Mouse (Mus musculus) T-cell, adult 2 months (primary cell): ENCODE results near the gene Cenpk.
"Not testable (repeated sequence)": the region's sequence is repeated elsewhere in the genome, so short reads cannot be mapped to it uniquely, and the experiment has no call there.

Source experiments
- DNase-seq: peaks from one replicate; pipeline ENCODE4 v3.0.0; 2022; ENCODE audit warnings: low spot score

The Cenpk gene

GRCm38 (mm10) chr13:104228384-104229066, at the start of gene Cenpk, which contains the start of gene Ppwd1:
Gene Cenpk (plus strand): TSS chr13:104228611.
Gene Ppwd1 (minus strand): TSS chr13:104228843.
- DNase-seq, result peak; percentile 97

DNA sequence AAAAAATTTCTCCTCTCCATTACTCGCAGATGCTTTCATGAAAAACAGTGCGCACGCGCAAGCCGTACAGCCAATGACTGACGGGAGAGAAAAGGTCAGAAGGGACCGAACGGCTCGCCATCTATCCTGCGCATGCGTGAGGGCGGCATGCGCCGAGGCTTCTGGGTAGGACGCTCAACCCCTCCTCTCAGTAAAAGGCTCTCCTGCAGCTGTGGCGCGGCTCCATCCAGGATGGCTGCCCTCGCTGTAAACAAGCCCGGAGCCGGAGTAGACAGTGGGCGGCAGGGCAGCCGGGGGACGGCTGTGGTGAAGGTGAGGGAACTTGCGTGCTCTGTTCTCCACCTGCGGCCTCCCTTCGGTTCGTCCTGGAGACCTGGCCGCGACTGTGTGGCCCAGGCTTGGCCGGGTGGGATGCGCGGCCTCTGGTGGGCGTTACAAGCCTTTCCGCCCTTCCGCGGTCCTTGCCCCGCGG, 49.7 kb upstream of the Cenpk start, which contains the start of gene Trim23:
Trim23 (plus strand) TSS at position 148 of the 472 bp plus-strand sequence.
- peak; percentile 97 for DNase-seq

DNA sequence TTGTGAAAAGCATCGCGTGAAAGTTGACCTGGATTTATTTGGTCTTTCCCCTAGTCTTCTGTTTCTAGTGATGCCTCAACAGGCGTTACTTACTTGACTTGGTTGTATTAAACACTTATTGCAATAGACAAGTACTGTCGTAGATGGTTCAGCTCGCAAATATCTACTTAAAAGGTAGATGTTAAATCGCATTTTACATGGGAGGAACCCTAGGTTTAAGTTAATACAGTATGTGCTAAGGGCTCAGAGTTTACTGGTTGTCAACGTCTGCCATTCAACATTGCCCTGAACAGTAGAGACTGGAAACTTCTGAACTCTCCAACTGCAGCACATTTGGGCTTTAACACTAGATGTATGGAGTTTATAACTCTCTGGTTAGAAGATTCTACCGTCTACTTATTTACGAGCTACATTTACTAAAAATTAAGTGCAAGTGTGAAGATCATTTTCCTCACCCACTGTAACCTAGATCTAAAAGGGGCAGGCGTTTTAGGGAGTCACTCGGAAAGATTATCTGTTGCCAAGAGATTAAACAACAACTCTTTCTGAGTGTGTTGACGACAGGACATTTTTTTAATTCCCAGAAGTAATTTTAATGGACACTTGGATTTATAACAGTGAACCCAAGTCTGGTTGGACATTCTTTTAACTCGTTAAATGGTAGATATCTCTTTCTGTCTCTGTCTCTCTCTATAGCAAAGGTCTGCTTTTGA, 49.1 kb upstream of the Cenpk start:
- DNase-seq, result no peak

- DNase-seq, result no peak
Observed at GRCm38 (mm10) chr13:104187357-104187756, 41.1 kb upstream of the Cenpk start.

GRCm38 (mm10) chr13:104195891-104196290, 32.5 kb upstream of the Cenpk start:
- not testable (repeated sequence) for DNase-seq

GRCm38 (mm10) chr13:104204313-104204712, 24.1 kb upstream of the Cenpk start:
- DNase-seq, result no peak

- no peak for DNase-seq
Observed at GRCm38 (mm10) chr13:104227478-104227877, 933 bp upstream of the Cenpk start.

- no peak for DNase-seq
Observed at GRCm38 (mm10) chr13:104229181-104229580, 770 bp downstream of the Cenpk start.

GRCm38 (mm10) chr13:104258997-104259396, 30.6 kb downstream of the Cenpk start:
- no peak for DNase-seq

DNA sequence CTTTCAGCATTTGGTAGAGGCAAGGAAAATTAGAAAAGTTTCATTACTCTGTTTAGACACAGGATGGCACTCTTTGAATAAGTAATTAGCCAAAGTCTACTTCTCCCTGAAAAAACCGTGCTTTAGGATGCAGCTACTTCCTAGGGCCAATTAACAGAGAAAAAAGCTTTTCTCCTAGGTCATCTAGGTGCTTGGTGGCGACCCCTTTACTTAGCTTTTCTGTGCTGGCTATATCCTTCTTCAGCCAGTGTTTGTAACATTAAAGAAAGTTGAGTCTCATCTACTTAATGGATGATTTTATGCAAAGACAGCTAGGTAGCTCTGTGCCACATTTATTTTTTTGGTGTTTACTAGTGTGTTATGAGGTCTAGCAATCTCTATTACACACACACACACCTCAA, 56.6 kb downstream of the Cenpk start:
- DNase-seq, result peak; percentile 19

DNA sequence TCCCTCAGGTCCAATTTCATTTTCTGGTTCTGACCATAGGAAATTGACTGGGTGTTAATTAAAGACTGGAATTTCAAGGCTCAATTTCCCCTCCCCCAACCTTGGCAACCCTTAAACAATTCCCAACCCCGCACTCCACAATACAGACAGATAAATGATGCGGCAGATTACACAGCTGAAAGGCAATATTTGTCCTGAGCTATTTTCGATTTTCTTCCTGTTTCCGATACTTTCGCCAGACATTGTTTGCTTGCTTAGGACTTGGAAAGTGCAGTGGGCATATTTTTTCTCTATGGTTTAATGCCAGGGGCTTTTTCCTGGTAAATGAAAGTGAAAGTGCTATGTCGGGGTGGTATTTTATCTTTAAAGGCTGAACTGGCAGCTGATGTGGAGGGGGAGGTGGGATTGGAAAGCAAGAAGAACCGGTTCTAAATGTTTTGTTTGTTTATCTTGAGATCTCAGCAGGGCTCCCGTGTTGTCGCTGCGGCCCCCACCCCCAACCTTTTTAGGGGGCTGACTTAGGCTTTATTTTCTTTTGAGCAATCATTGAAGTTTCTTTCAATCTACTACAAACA, 57.4 kb downstream of the Cenpk start:
- DNase-seq, result peak; percentile 55

- DNase-seq, result no peak
Observed at GRCm38 (mm10) chr13:104286336-104286735, 57.9 kb downstream of the Cenpk start.

DNA sequence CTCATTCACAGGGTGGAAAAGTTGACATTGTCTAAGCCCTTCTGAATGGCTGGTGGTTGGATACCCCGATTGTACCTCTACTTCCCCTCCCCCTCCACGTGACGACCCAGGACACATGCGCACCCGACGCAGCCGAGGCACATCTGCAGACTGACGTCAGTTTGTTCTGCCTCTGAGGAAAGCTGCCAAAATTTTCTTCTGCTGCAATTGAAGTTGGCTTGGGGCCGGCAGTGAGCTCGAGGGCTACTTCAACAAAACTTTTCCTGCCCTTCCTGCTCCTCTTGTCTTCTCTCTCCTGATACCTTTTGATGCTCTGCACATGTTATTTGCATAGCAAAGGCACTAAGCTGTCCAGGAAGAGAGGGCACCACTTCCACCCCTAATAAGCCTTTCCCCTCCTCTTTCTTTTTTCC, 58.5 kb downstream of the Cenpk start:
- peak; percentile 92 for DNase-seq

- DNase-seq, result peak; percentile 33
Observed at GRCm38 (mm10) chr13:104287366-104288225, 59.2 kb downstream of the Cenpk start, which contains the start of gene Adamts6. Gene Adamts6 (plus strand): TSS chr13:104287835.

DNA sequence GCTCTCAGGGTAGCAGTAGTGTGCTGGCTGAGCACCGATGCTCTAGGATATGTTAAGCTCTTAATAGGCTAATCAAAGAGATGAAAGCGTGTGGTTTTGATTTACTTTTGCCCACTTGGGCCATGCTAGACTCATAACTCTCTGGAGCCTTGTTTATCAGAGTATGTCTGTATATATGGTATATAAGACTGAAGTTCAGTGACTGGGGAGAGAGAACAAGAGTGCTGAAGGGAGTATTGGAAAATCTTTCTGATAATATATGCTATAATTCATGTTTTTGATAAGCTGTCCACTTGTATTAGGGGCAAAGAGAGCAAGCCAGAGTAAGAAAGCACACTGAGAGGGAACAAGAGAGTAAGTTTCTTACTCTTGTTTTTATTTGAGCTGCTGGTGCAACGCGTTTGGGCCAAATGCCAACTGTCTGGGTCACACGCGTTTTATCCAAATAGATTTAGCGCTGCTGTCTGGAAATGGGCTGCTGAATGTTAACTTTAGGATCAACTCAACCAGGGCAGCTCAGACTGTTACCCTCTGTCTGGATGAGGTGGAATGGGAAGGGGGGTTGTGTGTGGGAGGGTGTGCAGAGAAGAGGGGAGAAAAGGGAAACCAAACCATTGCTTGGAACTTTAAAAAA, 59.9 kb downstream of the Cenpk start:
- DNase-seq, result no peak

GRCm38 (mm10) chr13:104289176-104289575, 60.8 kb downstream of the Cenpk start:
- peak; percentile 7 for DNase-seq

DNA sequence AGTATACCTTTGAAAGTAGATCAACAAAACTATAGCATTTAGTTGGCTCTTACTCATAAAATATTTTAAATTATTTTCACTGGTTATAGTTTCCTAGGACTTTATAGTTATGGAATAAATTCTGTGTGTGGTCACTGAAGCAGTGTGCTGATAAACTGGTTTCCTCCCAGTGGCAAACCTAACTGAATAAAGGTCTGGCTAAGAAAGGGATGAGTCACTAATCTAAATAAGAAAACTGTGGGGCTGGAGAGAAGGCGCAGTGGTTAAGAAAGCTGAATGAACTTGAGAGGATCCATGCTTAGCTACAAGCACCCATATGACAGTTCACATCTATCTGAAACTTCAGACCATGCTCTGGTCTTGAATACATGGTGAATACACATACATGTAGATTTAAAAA, 67.1 kb downstream of the Cenpk start:
- no peak for DNase-seq
